Mouse (Mus musculus): ENCODE data around the gene Zfp639. TPM values are rescaled to one million over a fixed set of nuclear protein-coding genes. Genes with fewer than 3 reads are reported as not detected.

Zfp639 gene
- polyA plus RNA-seq, 1 experiment from 2014 or later, result 33.9 TPM

DNA sequence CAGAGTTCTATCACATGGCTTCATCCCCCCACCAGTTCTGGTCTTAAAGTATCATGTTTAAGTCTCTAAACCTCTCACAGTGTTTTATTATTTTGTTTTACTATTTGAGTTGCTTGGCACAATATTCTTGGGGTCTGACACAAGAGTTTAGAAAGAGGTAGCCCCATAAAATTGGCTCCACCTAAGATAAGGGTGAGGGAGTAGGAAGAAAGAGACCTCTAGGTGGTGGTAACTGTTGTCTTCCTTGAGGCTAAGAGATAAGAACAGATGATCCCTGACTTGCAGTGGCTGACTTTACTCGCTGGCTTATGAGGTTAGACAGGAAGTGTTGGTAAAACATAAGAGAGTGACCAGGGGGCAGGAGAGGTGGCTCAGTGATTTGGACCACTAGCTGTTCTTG, 25.6 kb downstream of the Zfp639 start:
- H3K9me3 ChIP-seq (ENCODE audit: low read length), result no peaks in the 10 kb centered on the region
- H3K9ac ChIP-seq (replicated peaks; ENCODE audit: low read depth), result no peak overlapping the region
- H3K27ac ChIP-seq (ENCODE audit: low read length), result no peak overlapping the region
- ATAC-seq (no peak), DNase-seq (ENCODE audit: low spot score) (no peak)
- H3K4me3 ChIP-seq (ENCODE audit: low read depth, low read length), result no peak overlapping the region
- H3K36me3 ChIP-seq (ENCODE audit: insufficient read depth, low read length), result peaks cover 3% of the 10 kb centered on the region; the same call in 1 of the 2 replicates
- no peaks in the 10 kb centered on the region for H3K27me3 ChIP-seq (replicated peaks; ENCODE audit: insufficient read depth, low read length)
- 52% methylated on average over 1 of the region's 1 CpGs for WGBS
- 0 out of 2 replicates have a peak, but pooled peaks cover 3% of the 10 kb centered on the region for H3K4me1 ChIP-seq (ENCODE audit: insufficient read depth, low read depth, low read length)
- H3K4me2 ChIP-seq (replicated peaks; ENCODE audit: low read depth, low read length), result no peak overlapping the region
- TF ChIP-seq CTCF (IDR thresholded peaks at IDR 0.05) (no peak), EP300 (IDR thresholded peaks at IDR 0.05) (no peak)

DNA sequence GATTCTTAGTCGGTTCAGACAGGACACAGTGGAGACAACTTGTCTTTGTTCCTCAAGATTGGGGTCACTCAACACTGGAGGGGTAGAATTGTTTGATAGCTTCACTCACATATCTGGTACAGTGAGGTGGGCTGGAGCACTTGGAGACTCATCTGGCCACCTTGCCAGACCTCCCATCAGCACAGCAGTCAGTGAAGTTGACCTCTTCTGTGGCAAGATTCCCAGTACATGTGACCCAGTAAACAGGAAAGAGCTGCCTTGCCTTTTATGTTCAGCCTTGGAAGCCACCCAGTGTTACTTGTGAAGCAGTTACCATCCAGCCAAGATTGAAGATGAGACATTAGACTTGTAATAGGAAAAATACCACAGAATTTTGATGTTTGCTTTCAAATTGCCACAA, 27.5 kb downstream of the Zfp639 start:
- H3K9me3 ChIP-seq (ENCODE audit: low read length), result no peaks in the 10 kb centered on the region
- ATAC-seq, result peak; percentile 78
- peak; percentile 60 for DNase-seq (ENCODE audit: low spot score)
- H3K4me3 ChIP-seq (ENCODE audit: low read depth, low read length), result no peak overlapping the region
- H3K27ac ChIP-seq (ENCODE audit: low read length), result no peak overlapping the region
- H3K36me3 ChIP-seq (ENCODE audit: insufficient read depth, low read length), result no peaks in the 10 kb centered on the region; the same call in 1 of the 2 replicates
- H3K4me1 ChIP-seq (ENCODE audit: insufficient read depth, low read depth, low read length), result 0 out of 2 replicates have a peak, but pooled peaks cover 3% of the 10 kb centered on the region
- WGBS, result 74% methylated on average over 1 of the region's 1 CpGs
- H3K9ac ChIP-seq (replicated peaks; ENCODE audit: low read depth), result no peak overlapping the region
- no peaks in the 10 kb centered on the region for H3K27me3 ChIP-seq (replicated peaks; ENCODE audit: insufficient read depth, low read length)
- TF ChIP-seq CTCF (IDR thresholded peaks at IDR 0.05), result no peak
- no peak for TF ChIP-seq EP300 (IDR thresholded peaks at IDR 0.05)
- H3K4me2 ChIP-seq (replicated peaks; ENCODE audit: low read depth, low read length), result no peak overlapping the region

DNA sequence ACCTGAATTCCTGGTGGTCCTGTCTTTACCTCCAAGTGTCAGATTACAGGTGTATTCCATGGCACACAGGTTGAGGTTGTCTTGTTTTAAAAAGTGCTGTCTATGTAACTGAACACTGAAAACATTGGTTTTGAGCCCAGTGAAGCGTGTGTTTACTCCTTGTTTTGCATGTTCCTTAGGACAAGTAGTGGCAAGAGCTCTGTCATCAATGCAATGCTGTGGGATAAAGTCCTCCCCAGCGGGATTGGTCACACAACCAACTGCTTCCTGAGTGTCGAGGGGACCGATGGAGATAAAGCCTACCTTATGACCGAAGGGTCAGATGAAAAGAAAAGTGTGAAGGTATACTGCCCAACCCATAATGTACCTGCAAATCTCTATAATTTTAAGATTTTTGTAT, 28.0 kb downstream of the Zfp639 start:
- Histone ChIP-seq H3K4me2 (replicated peaks; ENCODE audit: low read depth, low read length) (no peak overlapping the region), H3K9ac (replicated peaks; ENCODE audit: low read depth) (no peak overlapping the region), H3K27me3 (replicated peaks; ENCODE audit: insufficient read depth, low read length) (no peaks in the 10 kb centered on the region), H3K27ac (ENCODE audit: low read length) (no peak overlapping the region), H3K9me3 (ENCODE audit: low read length) (no peaks in the 10 kb centered on the region), H3K4me3 (ENCODE audit: low read depth, low read length) (no peak overlapping the region), H3K4me1 (ENCODE audit: insufficient read depth, low read depth, low read length) (0 out of 2 replicates have a peak, but pooled peaks cover 3% of the 10 kb centered on the region), H3K36me3 (ENCODE audit: insufficient read depth, low read length) (no peaks in the 10 kb centered on the region; the same call in 1 of the 2 replicates)
- DNase-seq (ENCODE audit: low spot score) (no peak), ATAC-seq (no peak)
- TF ChIP-seq CTCF (IDR thresholded peaks at IDR 0.05) (no peak), EP300 (IDR thresholded peaks at IDR 0.05) (no peak)
- 93% methylated on average over 5 of the region's 5 CpGs for WGBS

DNA sequence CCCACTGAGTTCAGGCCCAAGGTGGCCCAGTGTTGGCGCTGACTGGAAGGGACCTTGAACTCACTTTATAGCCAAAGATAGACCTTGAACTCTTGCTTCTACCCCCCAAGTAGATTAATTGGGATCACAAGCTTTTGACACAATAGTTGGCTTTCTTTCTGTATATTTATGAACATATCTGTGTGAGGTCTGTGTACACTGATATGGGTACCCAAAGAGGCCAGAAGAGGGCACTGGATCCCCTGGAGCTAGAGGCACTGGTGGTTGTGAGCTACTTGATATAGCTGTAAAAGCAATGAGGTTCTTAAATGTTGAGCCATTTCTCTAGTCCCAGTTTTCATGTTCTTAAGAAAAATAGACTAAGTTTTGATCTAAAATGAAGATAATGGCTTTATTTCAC, 43.0 kb downstream of the Zfp639 start:
- no peak overlapping the region for H3K4me2 ChIP-seq (replicated peaks; ENCODE audit: low read depth, low read length)
- no peaks in the 10 kb centered on the region for H3K27me3 ChIP-seq (replicated peaks; ENCODE audit: insufficient read depth, low read length)
- no peak overlapping the region for H3K9ac ChIP-seq (replicated peaks; ENCODE audit: low read depth)
- ATAC-seq, result no peak
- WGBS, result 94% methylated on average over 1 of the region's 1 CpGs
- H3K9me3 ChIP-seq (ENCODE audit: low read length), result no peaks in the 10 kb centered on the region
- no peaks in the 10 kb centered on the region for H3K4me1 ChIP-seq (ENCODE audit: insufficient read depth, low read depth, low read length)
- no peak overlapping the region for H3K27ac ChIP-seq (ENCODE audit: low read length)
- no peak overlapping the region for H3K4me3 ChIP-seq (ENCODE audit: low read depth, low read length)
- TF ChIP-seq CTCF (IDR thresholded peaks at IDR 0.05) (peak; percentile 49), EP300 (IDR thresholded peaks at IDR 0.05) (no peak)
- peaks cover 14% of the 10 kb centered on the region for H3K36me3 ChIP-seq (ENCODE audit: insufficient read depth, low read length)
- DNase-seq (ENCODE audit: low spot score), result no peak

DNA sequence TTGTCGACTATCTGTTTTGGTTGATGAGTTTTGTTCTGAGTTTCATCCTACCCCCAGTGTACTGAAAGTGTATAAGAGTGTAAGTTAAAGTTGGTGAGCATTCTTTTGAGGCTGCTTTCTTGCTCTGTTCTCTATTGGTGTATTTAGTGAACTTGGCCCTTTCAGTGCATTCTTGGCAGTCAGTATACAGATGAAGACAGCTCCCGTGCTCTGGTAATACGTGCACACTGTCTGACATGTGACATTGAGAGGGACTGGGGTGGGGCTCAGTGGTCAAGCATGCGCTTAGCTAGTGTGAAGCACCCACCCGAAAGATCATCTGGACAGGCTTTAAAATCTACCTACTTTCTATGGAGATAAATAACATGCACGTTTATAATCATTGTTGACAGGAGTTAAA, 53.3 kb downstream of the Zfp639 start:
- Histone ChIP-seq H3K27ac (ENCODE audit: low read length) (no peak overlapping the region), H3K36me3 (ENCODE audit: insufficient read depth, low read length) (peaks cover 36% of the 10 kb centered on the region), H3K4me3 (ENCODE audit: low read depth, low read length) (no peak overlapping the region), H3K9ac (replicated peaks; ENCODE audit: low read depth) (no peak overlapping the region), H3K4me2 (replicated peaks; ENCODE audit: low read depth, low read length) (no peak overlapping the region), H3K4me1 (ENCODE audit: insufficient read depth, low read depth, low read length) (no peaks in the 10 kb centered on the region), H3K27me3 (replicated peaks; ENCODE audit: insufficient read depth, low read length) (no peaks in the 10 kb centered on the region), H3K9me3 (ENCODE audit: low read length) (no peaks in the 10 kb centered on the region)
- ATAC-seq (no peak), DNase-seq (ENCODE audit: low spot score) (no peak)
- 87% methylated on average over 6 of the region's 6 CpGs for WGBS
- no peak for TF ChIP-seq CTCF (IDR thresholded peaks at IDR 0.05)
- no peak for TF ChIP-seq EP300 (IDR thresholded peaks at IDR 0.05)

Other genes with a start within 250 kb of the Zfp639 start
- gene Zmat3, start 144.2 kb upstream of the Zfp639 start, polyA plus RNA-seq (2015; fragmentation: Nextera tagmentation; extraction: Ambion mirVana), result 1.9 and 2.1 TPM in 2 replicates
- 13.4 and 16.0 TPM in 2 replicates for gene Pik3ca, start 112.6 kb upstream of the Zfp639 start, polyA plus RNA-seq (2015; fragmentation: Nextera tagmentation; extraction: Ambion mirVana)
- 0.07 and 0.16 TPM in 2 replicates for gene Kcnmb3, start 18.0 kb upstream of the Zfp639 start, polyA plus RNA-seq (2015; fragmentation: Nextera tagmentation; extraction: Ambion mirVana)
- gene Mfn1, start 19.2 kb downstream of the Zfp639 start, polyA plus RNA-seq (2015; fragmentation: Nextera tagmentation; extraction: Ambion mirVana), result 19.5 and 22.1 TPM in 2 replicates
- gene Gnb4, start 106.3 kb downstream of the Zfp639 start, polyA plus RNA-seq (2015; fragmentation: Nextera tagmentation; extraction: Ambion mirVana), result 109 and 114 TPM in 2 replicates
- 78.3 and 79.5 TPM in 2 replicates for gene Actl6a, start 196.0 kb downstream of the Zfp639 start, polyA plus RNA-seq (2015; fragmentation: Nextera tagmentation; extraction: Ambion mirVana)
- gene Ndufb5, start 226.7 kb downstream of the Zfp639 start, polyA plus RNA-seq (2015; fragmentation: Nextera tagmentation; extraction: Ambion mirVana), result 232 and 259 TPM in 2 replicates
- 15.4 and 16.1 TPM in 2 replicates for gene Mrpl47, start 227.3 kb downstream of the Zfp639 start, polyA plus RNA-seq (2015; fragmentation: Nextera tagmentation; extraction: Ambion mirVana)